Mouse (Mus musculus) lung, embryonic 15.5 days (tissue): ENCODE results near the gene Lrig1. TPM values are rescaled to one million over a fixed set of nuclear protein-coding genes. Genes with fewer than 3 reads are reported as not detected.
"Not testable (repeated sequence)": the region's sequence is repeated elsewhere in the genome, so short reads cannot be mapped to it uniquely, and the experiment has no call there.

Experiments
- ATAC-seq: fragments of 200-750 bp; cut with Nextera tagmentation; 2 replicates; pipeline ENCODE4 v1.8.0; 2017; ENCODE audit warnings: moderate number of reproducible peaks, borderline replicate concordance; ENCODE audit not compliant: low FRiP score, low TSS enrichment; ENCODE audit errors: extremely low read depth
- H3K27ac ChIP-seq: fragments of 300-500 bp; sonication (generic); 2 replicates; pipeline ENCODE4 v1.5.1; 2015; ENCODE audit warnings: moderate library complexity, mild to moderate bottlenecking, inconsistent platforms
- H3K27me3 ChIP-seq: fragments of 300-500 bp; sonication (generic); 2 replicates; pipeline ENCODE4 v1.6.1; 2015; ENCODE audit warnings: inconsistent platforms
- H3K36me3 ChIP-seq: fragments of 300-500 bp; sonication (generic); 2 replicates; pipeline ENCODE4 v1.6.1; 2015; ENCODE audit warnings: inconsistent platforms
- H3K4me1 ChIP-seq: fragments of 300-500 bp; sonication (generic); 2 replicates; pipeline ENCODE4 v1.6.1; 2015; ENCODE audit warnings: inconsistent platforms
- H3K4me2 ChIP-seq: fragments of 300-500 bp; sonication (generic); 2 replicates; pipeline ENCODE4 v1.6.1; 2015; ENCODE audit warnings: inconsistent platforms, mild to moderate bottlenecking, moderate library complexity
- H3K4me3 ChIP-seq: fragments of 300-500 bp; sonication (generic); 2 replicates; pipeline ENCODE4 v1.5.1; 2015; ENCODE audit warnings: mild to moderate bottlenecking, inconsistent platforms
- H3K9ac ChIP-seq: fragments of 300-500 bp; sonication (generic); 2 replicates; pipeline ENCODE4 v1.6.1; 2015; ENCODE audit warnings: inconsistent platforms
- H3K9me3 ChIP-seq: fragments of 300-500 bp; sonication (generic); 2 replicates; pipeline ENCODE4 v1.6.1; 2016; ENCODE audit warnings: inconsistent platforms
- WGBS: fragments of 180-500 bp; shearing (Covaris S2); methylation state at CpG from one replicate; pipeline ENCODE4 v1.1.7; 2015; 5-methylcytosine and 5-hydroxymethylcytosine counted together
- microRNA-seq: library from miRNA; unstranded; fragments of <30 nt; microRNA quantifications from one replicate; pipeline ENCODE4, GENCODE M21; 2016
- polyA plus RNA-seq: library from polyadenylated mRNA; unstranded; fragments of >200 nt; fragmentation: Nextera tagmentation; extraction: Ambion mirVana; gene quantifications from 2 replicates; pipeline ENCODE4 v1.2.1, GENCODE M21; 2015

Gene Lrig1
- polyA plus RNA-seq, 1 experiment from 2014 or later, result 9.0 TPM

DNA sequence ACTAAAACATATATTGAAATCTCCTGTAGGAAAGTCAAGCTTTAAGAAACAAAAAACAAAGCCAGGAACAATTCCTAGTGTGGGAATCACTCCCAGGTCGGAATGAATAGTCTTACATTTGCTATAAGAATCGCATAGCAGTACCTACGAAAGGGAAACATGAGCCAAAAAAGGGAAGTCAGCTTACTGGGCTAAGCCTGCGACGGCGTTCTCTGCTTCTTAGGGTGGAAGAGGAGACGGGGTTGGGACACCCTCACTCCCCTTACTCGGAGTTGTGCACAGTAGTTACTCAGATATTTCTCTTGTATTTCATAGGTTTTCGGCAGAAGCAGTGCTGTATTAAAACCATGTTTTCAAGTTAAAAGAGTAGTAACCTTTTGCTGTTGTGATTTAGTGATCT, 117.9 kb downstream of the Lrig1 start:
- no peak overlapping the region for H3K4me2 ChIP-seq
- no peak for ATAC-seq
- H3K4me1 ChIP-seq, result no peaks in the 10 kb centered on the region
- no peak overlapping the region for H3K4me3 ChIP-seq
- H3K9me3 ChIP-seq, result no peaks in the 10 kb centered on the region
- H3K36me3 ChIP-seq, result no peaks in the 10 kb centered on the region
- WGBS, result 82% methylated on average over 9 of the region's 9 CpGs
- H3K27me3 ChIP-seq, result no peaks in the 10 kb centered on the region
- no peak overlapping the region for H3K27ac ChIP-seq
- no peak overlapping the region for H3K9ac ChIP-seq

- 62% methylated on average over 8 of the region's 8 CpGs for WGBS
- no peak overlapping the region for H3K27ac ChIP-seq
- ATAC-seq, result no peak
- H3K4me1 ChIP-seq, result no peaks in the 10 kb centered on the region
- no peak overlapping the region for H3K4me3 ChIP-seq
- H3K9me3 ChIP-seq, result no peaks in the 10 kb centered on the region
- H3K27me3 ChIP-seq, result no peaks in the 10 kb centered on the region
- no peaks in the 10 kb centered on the region for H3K36me3 ChIP-seq
- no peak overlapping the region for H3K9ac ChIP-seq
- H3K4me2 ChIP-seq, result no peak overlapping the region
Observed at GRCm38 (mm10) chr6:94577991-94578390, 122.0 kb downstream of the Lrig1 start.

DNA sequence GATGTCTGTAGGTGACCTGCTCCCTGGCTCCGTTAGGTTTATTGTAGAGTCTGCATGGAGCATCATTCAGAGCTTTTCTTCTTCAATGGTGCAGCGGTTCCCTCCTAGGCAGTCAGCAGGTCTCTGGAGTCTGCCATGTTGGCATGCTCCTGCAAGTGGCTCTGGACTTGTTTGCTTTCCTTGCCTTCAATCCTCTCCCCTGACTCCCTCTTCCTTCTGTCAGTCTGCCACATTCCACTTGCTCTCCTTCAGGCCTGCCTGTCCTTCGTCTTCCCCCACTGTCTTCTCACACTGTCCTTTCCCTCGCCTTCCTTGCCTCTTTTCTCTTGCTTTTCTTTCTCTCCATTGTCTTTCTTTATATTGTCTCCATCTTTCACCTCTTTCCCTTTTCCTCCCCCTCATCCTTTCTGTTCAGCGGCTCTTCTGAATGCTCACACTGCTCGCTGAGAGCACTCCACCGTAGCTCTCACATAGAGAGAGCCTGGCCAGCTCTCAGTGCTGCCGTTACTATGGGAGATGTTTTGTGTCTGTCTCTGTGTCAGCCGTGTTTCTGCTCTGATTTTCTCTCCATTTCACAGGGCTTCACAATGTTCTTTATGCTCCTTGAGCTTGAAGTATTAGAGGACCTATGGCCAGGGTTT, 124.3 kb downstream of the Lrig1 start:
- WGBS, result 44% methylated on average over 9 of the region's 9 CpGs
- H3K27me3 ChIP-seq, result no peaks in the 10 kb centered on the region
- no peak for ATAC-seq
- no peak overlapping the region for H3K9ac ChIP-seq
- H3K36me3 ChIP-seq, result no peaks in the 10 kb centered on the region
- no peak overlapping the region for H3K27ac ChIP-seq
- no peak overlapping the region for H3K4me3 ChIP-seq
- no peaks in the 10 kb centered on the region for H3K4me1 ChIP-seq
- no peak overlapping the region for H3K4me2 ChIP-seq
- no peaks in the 10 kb centered on the region for H3K9me3 ChIP-seq

- no peak overlapping the region for H3K4me3 ChIP-seq
Observed at GRCm38 (mm10) chr6:94568040-94568439, 131.9 kb downstream of the Lrig1 start.

GRCm38 (mm10) chr6:94565766-94566165, 134.2 kb downstream of the Lrig1 start:
- no peak overlapping the region for H3K4me2 ChIP-seq
- H3K27ac ChIP-seq, result no peak overlapping the region
- no peak for ATAC-seq
- H3K27me3 ChIP-seq, result no peaks in the 10 kb centered on the region
- H3K36me3 ChIP-seq, result no peaks in the 10 kb centered on the region
- WGBS, result 79% methylated on average over 2 of the region's 2 CpGs
- H3K9me3 ChIP-seq, result no peaks in the 10 kb centered on the region
- no peak overlapping the region for H3K9ac ChIP-seq
- H3K4me3 ChIP-seq, result no peak overlapping the region
- H3K4me1 ChIP-seq, result no peaks in the 10 kb centered on the region

More at GRCm38 (mm10) chr6:94568040-94568439, 131.9 kb downstream of the Lrig1 start:
- Histone ChIP-seq H3K27ac (no peak overlapping the region), H3K4me1 (no peaks in the 10 kb centered on the region), H3K9ac (no peak overlapping the region), H3K4me2 (no peak overlapping the region), H3K36me3 (no peaks in the 10 kb centered on the region), H3K9me3 (no peaks in the 10 kb centered on the region), H3K27me3 (no peaks in the 10 kb centered on the region)
- 91% methylated on average over 2 of the region's 2 CpGs for WGBS
- ATAC-seq, result no peak

- Histone ChIP-seq H3K4me2 (no peak overlapping the region), H3K36me3 (no peaks in the 10 kb centered on the region), H3K4me3 (no peak overlapping the region), H3K9ac (no peak overlapping the region), H3K4me1 (no peaks in the 10 kb centered on the region), H3K27me3 (no peaks in the 10 kb centered on the region), H3K27ac (no peak overlapping the region), H3K9me3 (no peaks in the 10 kb centered on the region)
- 30% methylated on average over 8 of the region's 8 CpGs for WGBS
- no peak for ATAC-seq
Observed at GRCm38 (mm10) chr6:94563203-94563940, 136.6 kb downstream of the Lrig1 start.

DNA sequence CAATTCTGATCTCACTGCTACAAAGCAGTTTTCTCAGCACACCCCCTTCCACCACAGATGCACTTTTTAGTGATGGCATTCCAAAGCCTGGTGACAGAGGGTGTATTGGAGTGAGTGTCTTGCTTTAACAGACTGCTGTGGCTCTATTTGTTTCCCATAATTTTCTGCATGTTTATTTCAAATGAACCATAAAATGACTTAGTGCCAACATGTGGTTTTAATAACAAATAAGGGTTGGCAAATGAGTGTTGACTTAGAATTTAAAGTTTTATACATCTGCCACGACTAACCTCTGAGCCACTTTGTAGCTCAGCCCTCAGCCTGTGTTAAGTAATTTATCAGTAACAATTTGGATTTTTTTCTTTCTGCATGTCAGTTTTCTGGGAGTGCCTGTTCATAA, 138.6 kb downstream of the Lrig1 start:
- H3K27me3 ChIP-seq, result no peaks in the 10 kb centered on the region
- no peaks in the 10 kb centered on the region for H3K36me3 ChIP-seq
- H3K4me3 ChIP-seq, result no peak overlapping the region
- H3K4me2 ChIP-seq, result no peak overlapping the region
- WGBS, result 38% methylated on average over 1 of the region's 1 CpGs
- H3K4me1 ChIP-seq, result no peaks in the 10 kb centered on the region
- no peak overlapping the region for H3K27ac ChIP-seq
- no peak for ATAC-seq
- no peaks in the 10 kb centered on the region for H3K9me3 ChIP-seq
- no peak overlapping the region for H3K9ac ChIP-seq

- Histone ChIP-seq H3K9me3 (no peaks in the 10 kb centered on the region), H3K4me3 (no peak overlapping the region), H3K27me3 (no peaks in the 10 kb centered on the region), H3K36me3 (no peaks in the 10 kb centered on the region), H3K4me2 (no peak overlapping the region), H3K9ac (no peak overlapping the region), H3K4me1 (no peaks in the 10 kb centered on the region), H3K27ac (no peak overlapping the region)
- 90% methylated on average over 1 of the region's 1 CpGs for WGBS
- ATAC-seq, result no peak
Observed at GRCm38 (mm10) chr6:94560896-94561295, 139.1 kb downstream of the Lrig1 start.

GRCm38 (mm10) chr6:94558603-94559002, 141.4 kb downstream of the Lrig1 start:
- H3K9ac ChIP-seq, H3K27me3 ChIP-seq, H3K4me3 ChIP-seq: not testable (repeated sequence)

More at GRCm38 (mm10) chr6:94558603-94559002, 141.4 kb downstream of the Lrig1 start:
- not testable (repeated sequence) for H3K4me1 ChIP-seq, H3K9me3 ChIP-seq, ATAC-seq, H3K4me2 ChIP-seq, H3K36me3 ChIP-seq, H3K27ac ChIP-seq
- WGBS, result 68% methylated on average over 1 of the region's 1 CpGs

Small RNA genes within 50 kb of the gene (microRNA-seq; reads per million reads assigned to microRNA genes)
- gene Mir7041, result not detected

Other genes with a start within 250 kb of the Lrig1 start
- gene Slc25a26, start 199.8 kb downstream of the Lrig1 start, polyA plus RNA-seq, result 8.6 and 9.4 TPM in 2 replicates